Mouse (Mus musculus) stomach, embryonic 14.5 days (tissue): ENCODE results near the gene Nop58. TPM values are rescaled to one million over a fixed set of nuclear protein-coding genes. Genes with fewer than 3 reads are reported as not detected.
A peak's percentile ranks its signal among the peaks of the same experiment; 100 is the strongest.
"Not testable (repeated sequence)": the region's sequence is repeated elsewhere in the genome, so short reads cannot be mapped to it uniquely, and the experiment has no call there.

ENCODE experiments used
- ATAC-seq: fragments of 200-750 bp; cut with Nextera tagmentation; 2 replicates; pipeline ENCODE4 v1.8.0; 2017; ENCODE audit warnings: low read depth, moderate TSS enrichment; ENCODE audit not compliant: insufficient number of reproducible peaks, insufficient read depth, low FRiP score
- H3K27ac ChIP-seq: fragments of 300-500 bp; sonication (generic); 2 replicates; pipeline ENCODE4 v1.5.1; 2014; ENCODE audit warnings: mild to moderate bottlenecking, low read length, moderate library complexity, mixed read lengths
- H3K27me3 ChIP-seq: fragments of 300-500 bp; sonication (generic); 2 replicates; pipeline ENCODE4 v1.6.1; 2014; ENCODE audit warnings: low read length, control low read depth, mixed read lengths; ENCODE audit not compliant: control insufficient read depth, insufficient read depth
- H3K36me3 ChIP-seq: fragments of 300-500 bp; sonication (generic); 2 replicates; pipeline ENCODE4 v1.6.1; 2014; ENCODE audit warnings: mild to moderate bottlenecking, control low read depth, low read length, moderate library complexity, mixed read lengths; ENCODE audit not compliant: control insufficient read depth, insufficient read depth
- H3K4me1 ChIP-seq: fragments of 300-500 bp; sonication (generic); 2 replicates; pipeline ENCODE4 v1.6.1; 2014; ENCODE audit warnings: low read length, control low read depth, mixed read lengths; ENCODE audit not compliant: control insufficient read depth, insufficient read depth
- H3K4me2 ChIP-seq: fragments of 300-500 bp; sonication (generic); replicated peaks from 2 replicates; pipeline ENCODE4 v1.6.1; 2014; ENCODE audit warnings: low read depth, low read length, control low read depth
- H3K4me3 ChIP-seq: fragments of 300-500 bp; sonication (generic); 2 replicates; pipeline ENCODE4 v1.5.1; 2014; ENCODE audit warnings: low read depth, low read length, control low read depth
- H3K9ac ChIP-seq: fragments of 300-500 bp; sonication (generic); replicated peaks from 2 replicates; pipeline ENCODE4 v1.6.1; 2014; ENCODE audit warnings: low read depth, mild to moderate bottlenecking, control low read depth, low read length, moderate library complexity, mixed read lengths
- H3K9me3 ChIP-seq: fragments of 300-500 bp; sonication (generic); 2 replicates; pipeline ENCODE4 v1.6.1; 2016; ENCODE audit warnings: low read depth, low read length, control low read depth; ENCODE audit not compliant: control insufficient read depth
- WGBS: fragments of 180-500 bp; shearing (Covaris S2); extraction: QIAGEN DNeasy Blood & Tissue Kit; methylation state at CpG from one replicate; pipeline ENCODE4 v1.1.7; 2014; 5-methylcytosine and 5-hydroxymethylcytosine counted together
- polyA plus RNA-seq: library from polyadenylated mRNA; unstranded; fragments of >200 nt; fragmentation: Nextera tagmentation; extraction: Ambion mirVana; gene quantifications from 2 replicates; pipeline ENCODE4 v1.2.1, GENCODE M21; 2014

The Nop58 gene
- polyA plus RNA-seq: 219 and 254 TPM in 2 replicates

DNA sequence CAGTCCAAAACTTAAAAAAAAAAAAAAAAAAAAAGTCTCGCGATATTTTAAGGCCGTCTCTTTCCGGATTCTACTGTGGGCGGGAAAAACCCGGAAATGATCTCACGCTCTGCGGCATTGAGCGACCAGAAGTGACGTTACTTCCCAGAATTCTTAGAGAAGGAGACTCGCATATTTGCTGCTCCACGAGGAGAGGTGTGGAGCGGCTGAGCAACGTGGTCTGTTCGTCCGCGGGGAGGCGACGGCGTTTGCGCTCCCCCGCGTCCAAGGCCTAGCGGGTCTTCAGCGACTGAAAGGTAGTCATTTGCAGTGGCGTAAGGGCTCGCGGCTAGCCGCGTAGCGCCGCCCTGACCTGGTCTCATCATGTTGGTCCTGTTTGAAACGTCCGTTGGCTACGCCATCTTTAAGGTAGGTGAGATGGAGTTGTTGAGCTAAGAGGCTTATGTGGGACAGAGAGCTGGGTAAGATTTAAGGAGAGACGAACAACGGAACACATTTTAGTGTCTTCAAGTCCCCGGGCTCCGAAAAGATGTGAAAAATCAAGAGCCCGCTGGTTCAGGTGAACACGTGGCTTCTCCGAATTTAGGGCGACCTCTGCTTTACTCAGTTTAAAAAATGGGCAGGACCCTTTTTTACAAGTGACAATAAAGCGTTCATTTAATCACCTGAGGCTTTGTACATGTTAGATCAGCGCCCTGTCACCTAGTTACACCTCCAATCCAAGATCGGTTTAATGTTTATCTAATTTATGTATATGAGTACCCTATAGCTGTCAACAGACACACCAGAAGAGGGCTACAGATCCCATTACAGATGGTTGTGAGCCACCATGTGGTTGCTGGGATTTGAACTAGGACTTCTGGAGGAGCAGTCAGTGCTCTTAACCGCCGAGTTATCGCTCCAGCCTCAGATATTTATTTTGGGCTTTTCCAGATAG lies at the start of gene Nop58:
Gene Nop58 (plus strand): TSS at position 153 of the 937 bp plus-strand sequence.
- Histone ChIP-seq H3K4me3 (peak within 1 kb of the TSS; percentile 90), H3K4me2 (peak within 1 kb of the TSS; percentile 90), H3K27ac (peak within 1 kb of the TSS; percentile 89), H3K4me1 (peaks cover 15% of the 10 kb centered on the region), H3K9ac (peak within 1 kb of the TSS; percentile 84), H3K9me3 (no peaks in the 10 kb centered on the region), H3K36me3 (no peaks in the 10 kb centered on the region), H3K27me3 (no peaks in the 10 kb centered on the region)
- ATAC-seq: peak; percentile 96
- under 1% methylated on average over 49 of the region's 49 CpGs for WGBS

- H3K4me1 ChIP-seq: no peaks in the 10 kb centered on the region
- H3K4me3 ChIP-seq: no peak overlapping the region
- WGBS: 80% methylated on average over 1 of the region's 1 CpGs
- H3K27me3 ChIP-seq: no peaks in the 10 kb centered on the region
- no peak overlapping the region for H3K4me2 ChIP-seq
- ATAC-seq: no peak
- no peak overlapping the region for H3K27ac ChIP-seq
- no peak overlapping the region for H3K9ac ChIP-seq
- H3K36me3 ChIP-seq: peaks cover 2% of the 10 kb centered on the region
- H3K9me3 ChIP-seq: no peaks in the 10 kb centered on the region
Measured at GRCm38 (mm10) chr1:59636349-59636748, 48.4 kb upstream of the Nop58 start.

DNA sequence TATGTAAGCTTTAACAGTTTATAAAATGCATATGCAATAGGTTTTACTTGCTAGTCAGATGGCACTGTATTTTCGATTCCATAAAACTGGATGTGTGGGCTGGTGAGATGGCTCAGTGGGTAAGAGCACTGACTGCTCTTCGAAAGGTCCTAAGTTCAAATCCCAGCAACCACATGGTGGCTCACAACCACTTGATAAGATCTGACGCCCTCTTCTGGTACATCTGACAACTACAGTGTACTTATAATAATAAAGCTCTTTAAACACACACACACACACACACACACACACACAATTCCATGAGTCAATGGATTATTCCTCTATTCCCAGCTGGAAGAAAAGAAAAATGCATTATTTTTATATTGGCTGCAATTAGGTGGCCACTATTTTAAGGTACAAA lies 46.4 kb upstream of the Nop58 start:
- 83% methylated on average over 3 of the region's 3 CpGs for WGBS
- H3K4me1 ChIP-seq: no peaks in the 10 kb centered on the region
- no peak overlapping the region for H3K27ac ChIP-seq
- H3K4me3 ChIP-seq: no peak overlapping the region
- H3K27me3 ChIP-seq: no peaks in the 10 kb centered on the region
- no peak overlapping the region for H3K4me2 ChIP-seq
- no peak overlapping the region for H3K9ac ChIP-seq
- ATAC-seq: no peak
- H3K9me3 ChIP-seq: no peaks in the 10 kb centered on the region
- peaks cover 13% of the 10 kb centered on the region for H3K36me3 ChIP-seq

DNA sequence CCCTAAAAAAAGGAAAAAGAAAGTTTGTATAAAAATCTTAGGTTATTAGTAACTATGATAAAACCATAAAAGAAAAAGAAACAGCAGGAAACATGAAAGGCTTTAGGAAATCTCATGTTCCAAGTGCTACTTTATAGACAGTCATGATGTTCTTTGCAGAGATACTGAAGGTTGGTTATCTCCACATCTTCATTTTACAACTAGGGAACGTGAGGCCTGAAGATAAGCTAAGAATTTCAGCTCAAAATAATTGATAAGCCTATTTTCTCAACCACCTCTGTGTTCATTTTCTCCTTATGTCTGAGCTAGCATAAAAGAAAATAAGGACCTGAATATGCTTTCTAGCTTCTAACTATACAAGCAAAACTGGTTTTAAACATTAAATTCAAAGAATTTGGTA lies 42.3 kb upstream of the Nop58 start:
- Histone ChIP-seq H3K27me3 (no peaks in the 10 kb centered on the region), H3K4me1 (no peaks in the 10 kb centered on the region), H3K36me3 (peaks cover 18% of the 10 kb centered on the region), H3K4me2 (no peak overlapping the region), H3K27ac (no peak overlapping the region), H3K9ac (no peak overlapping the region), H3K4me3 (no peak overlapping the region), H3K9me3 (no peaks in the 10 kb centered on the region)
- ATAC-seq: no peak
- 60% methylated on average over 1 of the region's 1 CpGs for WGBS

- H3K27ac ChIP-seq, H3K9me3 ChIP-seq, H3K4me1 ChIP-seq, H3K9ac ChIP-seq, ATAC-seq, H3K4me2 ChIP-seq, H3K27me3 ChIP-seq, H3K4me3 ChIP-seq: not testable (repeated sequence)
- WGBS: 94% methylated on average over 2 of the region's 2 CpGs
- peaks cover 28% of the 10 kb centered on the region for H3K36me3 ChIP-seq
Measured at GRCm38 (mm10) chr1:59646502-59646901, 38.3 kb upstream of the Nop58 start.

DNA sequence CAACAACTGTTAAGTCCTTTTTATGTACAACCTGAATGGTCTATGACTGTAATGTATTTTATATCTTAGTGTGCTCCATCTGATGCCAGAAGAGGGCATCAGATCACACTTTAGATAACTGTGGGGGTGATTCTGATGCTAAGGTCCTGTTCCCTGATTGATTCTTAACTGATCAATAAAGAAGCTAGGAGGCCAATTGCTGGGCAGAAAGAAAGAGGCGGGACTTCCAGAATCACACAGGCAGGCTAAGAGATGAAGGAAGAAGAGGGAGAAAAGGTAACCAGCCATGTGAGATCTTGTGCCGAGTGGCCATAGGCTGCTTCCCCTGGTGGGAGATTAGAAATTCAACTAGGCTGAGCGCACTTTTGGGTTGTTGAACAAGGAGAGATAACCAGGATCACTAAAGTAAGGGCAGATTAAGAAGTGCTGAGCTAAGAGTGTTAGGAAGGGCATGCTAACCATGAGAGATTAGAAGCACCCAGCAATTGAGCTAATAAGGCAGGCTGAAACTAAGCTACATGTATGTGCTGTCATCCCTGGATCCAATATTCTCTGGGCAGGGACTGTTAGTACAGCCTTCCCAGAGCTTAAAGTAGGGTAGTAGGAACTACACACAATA lies 33.5 kb upstream of the Nop58 start:
- no peaks in the 10 kb centered on the region for H3K9me3 ChIP-seq
- no peak overlapping the region for H3K27ac ChIP-seq
- no peaks in the 10 kb centered on the region for H3K4me1 ChIP-seq
- peaks cover 24% of the 10 kb centered on the region for H3K36me3 ChIP-seq
- no peak overlapping the region for H3K4me3 ChIP-seq
- no peak for ATAC-seq
- H3K9ac ChIP-seq: no peak overlapping the region
- no peaks in the 10 kb centered on the region for H3K27me3 ChIP-seq
- 95% methylated on average over 3 of the region's 3 CpGs for WGBS
- no peak overlapping the region for H3K4me2 ChIP-seq

- Histone ChIP-seq H3K4me2 (no peak overlapping the region), H3K9ac (no peak overlapping the region), H3K36me3 (peaks cover 22% of the 10 kb centered on the region), H3K9me3 (no peaks in the 10 kb centered on the region), H3K4me1 (no peaks in the 10 kb centered on the region), H3K27me3 (no peaks in the 10 kb centered on the region), H3K27ac (no peak overlapping the region), H3K4me3 (no peak overlapping the region)
- 89% methylated on average over 3 of the region's 3 CpGs for WGBS
- ATAC-seq: no peak
Measured at GRCm38 (mm10) chr1:59653243-59653911, 31.4 kb upstream of the Nop58 start.
